Mouse (Mus musculus) liver, embryonic 13.5 days (tissue): Measurements from ENCODE around the gene Spsb3. TPM values are rescaled to one million over a fixed set of nuclear protein-coding genes. Genes with fewer than 3 reads are reported as not detected.

Experiments
- ATAC-seq: fragments of 200-750 bp; cut with Nextera tagmentation; 2 replicates; pipeline ENCODE4 v1.8.0; 2017; ENCODE audit warnings: low read depth, mild to moderate bottlenecking, moderate number of reproducible peaks, moderate library complexity
- DNase-seq: peaks from one replicate; pipeline ENCODE4 v3.0.0; 2022
- H3K27ac ChIP-seq: fragments of 300-500 bp; sonication (generic); 2 replicates; pipeline ENCODE4 v1.5.1; 2015; ENCODE audit warnings: moderate library complexity, mild to moderate bottlenecking, inconsistent platforms
- H3K27me3 ChIP-seq: fragments of 300-500 bp; sonication (generic); 2 replicates; pipeline ENCODE4 v1.6.1; 2015; ENCODE audit warnings: mild to moderate bottlenecking, inconsistent platforms
- H3K36me3 ChIP-seq: fragments of 300-500 bp; sonication (generic); 2 replicates; pipeline ENCODE4 v1.6.1; 2015; ENCODE audit warnings: mild to moderate bottlenecking, inconsistent platforms
- H3K4me1 ChIP-seq: fragments of 300-500 bp; sonication (generic); replicated peaks from 2 replicates; pipeline ENCODE4 v1.6.1; 2015; ENCODE audit warnings: inconsistent platforms
- H3K4me2 ChIP-seq: fragments of 300-500 bp; sonication (generic); 2 replicates; pipeline ENCODE4 v1.6.1; 2015; ENCODE audit warnings: inconsistent platforms, mild to moderate bottlenecking, moderate library complexity
- H3K4me3 ChIP-seq: fragments of 300-500 bp; sonication (generic); replicated peaks from 2 replicates; pipeline ENCODE4 v1.5.1; 2015; ENCODE audit warnings: mild to moderate bottlenecking, inconsistent platforms
- H3K9ac ChIP-seq: fragments of 300-500 bp; sonication (generic); 2 replicates; pipeline ENCODE4 v1.6.1; 2015; ENCODE audit warnings: mild to moderate bottlenecking, inconsistent platforms
- H3K9me3 ChIP-seq: fragments of 300-500 bp; sonication (generic); replicated peaks from 2 replicates; pipeline ENCODE4 v1.6.1; 2016; ENCODE audit warnings: inconsistent platforms
- WGBS: fragments of 180-500 bp; shearing (Covaris S2); methylation state at CpG from one replicate; pipeline ENCODE4 v1.1.7; 2015; ENCODE audit not compliant: insufficient replicate concordance; 5-methylcytosine and 5-hydroxymethylcytosine counted together
- polyA plus RNA-seq: library from polyadenylated mRNA; unstranded; fragments of >200 nt; fragmentation: Nextera tagmentation; extraction: Ambion mirVana; gene quantifications from 2 replicates; pipeline ENCODE4 v1.2.1, GENCODE M21; 2015

The Spsb3 gene
- polyA plus RNA-seq, 1 experiment from 2014 or later = 37.9 TPM

GRCm38 (mm10) chr17:24898041-24898854 lies 11.8 kb downstream of the Spsb3 start:
- 84% methylated on average over 4 of the region's 4 CpGs for WGBS
- peak overlapping the region; percentile 95 for H3K9ac ChIP-seq
- H3K9me3 ChIP-seq = no peaks in the 10 kb centered on the region
- H3K4me3 ChIP-seq = peak overlapping the region; percentile 95
- peaks cover 72% of the 10 kb centered on the region for H3K36me3 ChIP-seq
- H3K27me3 ChIP-seq = no peaks in the 10 kb centered on the region
- ATAC-seq (no peak), DNase-seq (no peak)
- H3K27ac ChIP-seq = peak overlapping the region; percentile 90
- peak overlapping the region; percentile 96 for H3K4me2 ChIP-seq
- H3K4me1 ChIP-seq = peaks cover 74% of the 10 kb centered on the region

GRCm38 (mm10) chr17:24899153-24899552 lies 12.7 kb downstream of the Spsb3 start:
- Histone ChIP-seq H3K27ac (peak overlapping the region; percentile 90), H3K4me2 (no peak overlapping the region), H3K4me3 (no peak overlapping the region), H3K9me3 (no peaks in the 10 kb centered on the region), H3K27me3 (no peaks in the 10 kb centered on the region), H3K36me3 (peaks cover 74% of the 10 kb centered on the region), H3K9ac (no peak overlapping the region), H3K4me1 (peaks cover 74% of the 10 kb centered on the region)
- no peak for ATAC-seq
- no peak for DNase-seq
- WGBS = 82% methylated on average over 5 of the region's 5 CpGs

- ATAC-seq (no peak), DNase-seq (no peak)
- Histone ChIP-seq H3K27me3 (no peaks in the 10 kb centered on the region), H3K4me3 (no peak overlapping the region), H3K9ac (no peak overlapping the region), H3K27ac (0 out of 2 replicates have a peak overlapping the region, but pooled peaks have one; percentile 90), H3K4me2 (no peak overlapping the region), H3K36me3 (peaks cover 82% of the 10 kb centered on the region), H3K4me1 (peaks cover 79% of the 10 kb centered on the region), H3K9me3 (no peaks in the 10 kb centered on the region)
- 89% methylated on average over 6 of the region's 6 CpGs for WGBS
Measured at GRCm38 (mm10) chr17:24900014-24900413, 13.6 kb downstream of the Spsb3 start.

GRCm38 (mm10) chr17:24902124-24902523 lies 15.7 kb downstream of the Spsb3 start:
- WGBS = 83% methylated on average over 5 of the region's 5 CpGs
- Histone ChIP-seq H3K36me3 (peaks cover 99% of the 10 kb centered on the region), H3K9me3 (no peaks in the 10 kb centered on the region), H3K9ac (peak overlapping the region; percentile 64), H3K4me2 (peak overlapping the region; percentile 61), H3K27me3 (no peaks in the 10 kb centered on the region), H3K4me3 (peak overlapping the region; percentile 38; the same call in 1 of the 2 replicates), H3K4me1 (peaks cover 65% of the 10 kb centered on the region), H3K27ac (peak overlapping the region; percentile 98)
- ATAC-seq (no peak; the same call in 1 of the 2 replicates), DNase-seq (no peak)

- DNase-seq (peak; percentile 86), ATAC-seq (peak; percentile 98)
- WGBS = 32% methylated on average over 9 of the region's 9 CpGs
- peaks cover 58% of the 10 kb centered on the region for H3K4me1 ChIP-seq
- H3K4me2 ChIP-seq = peak overlapping the region; percentile 61
- H3K9ac ChIP-seq = peak overlapping the region; percentile 67
- peak overlapping the region; percentile 38 for H3K4me3 ChIP-seq
- H3K27me3 ChIP-seq = no peaks in the 10 kb centered on the region
- H3K9me3 ChIP-seq = no peaks in the 10 kb centered on the region
- H3K36me3 ChIP-seq = peaks cover 99% of the 10 kb centered on the region
- H3K27ac ChIP-seq = peak overlapping the region; percentile 98
Measured at GRCm38 (mm10) chr17:24902671-24903474, 16.4 kb downstream of the Spsb3 start.

GRCm38 (mm10) chr17:24903767-24904166 lies 17.3 kb downstream of the Spsb3 start:
- H3K9ac ChIP-seq = peak overlapping the region; percentile 67
- WGBS = 86% methylated on average over 9 of the region's 9 CpGs
- no peak for ATAC-seq

GRCm38 (mm10) chr17:24907591-24907990 lies 21.1 kb downstream of the Spsb3 start:
- peak overlapping the region; percentile 43; the same call in 1 of the 2 replicates for H3K27ac ChIP-seq

More at GRCm38 (mm10) chr17:24903767-24904166, 17.3 kb downstream of the Spsb3 start:
- peaks cover 99% of the 10 kb centered on the region for H3K36me3 ChIP-seq
- H3K4me1 ChIP-seq = peaks cover 49% of the 10 kb centered on the region
- DNase-seq = no peak
- no peaks in the 10 kb centered on the region for H3K9me3 ChIP-seq
- H3K27me3 ChIP-seq = no peaks in the 10 kb centered on the region
- H3K27ac ChIP-seq = peak overlapping the region; percentile 98
- H3K4me3 ChIP-seq = no peak overlapping the region
- H3K4me2 ChIP-seq = no peak overlapping the region; the same call in 1 of the 2 replicates

GRCm38 (mm10) chr17:24913984-24914383 lies 27.5 kb downstream of the Spsb3 start:
- Histone ChIP-seq H3K27ac (no peak overlapping the region), H3K27me3 (no peaks in the 10 kb centered on the region), H3K9ac (no peak overlapping the region), H3K9me3 (no peaks in the 10 kb centered on the region), H3K4me2 (no peak overlapping the region), H3K36me3 (peaks cover 98% of the 10 kb centered on the region), H3K4me1 (no peaks in the 10 kb centered on the region), H3K4me3 (no peak overlapping the region)
- ATAC-seq (no peak), DNase-seq (no peak)

More at GRCm38 (mm10) chr17:24907591-24907990, 21.1 kb downstream of the Spsb3 start:
- peak overlapping the region; percentile 6; the same call in 1 of the 2 replicates for H3K9ac ChIP-seq
- H3K4me3 ChIP-seq = no peak overlapping the region
- H3K4me1 ChIP-seq = peaks cover 26% of the 10 kb centered on the region
- peaks cover 99% of the 10 kb centered on the region for H3K36me3 ChIP-seq
- WGBS = 95% methylated on average over 2 of the region's 2 CpGs
- H3K9me3 ChIP-seq = no peaks in the 10 kb centered on the region
- ATAC-seq = no peak
- no peaks in the 10 kb centered on the region for H3K27me3 ChIP-seq
- no peak overlapping the region for H3K4me2 ChIP-seq
- no peak for DNase-seq

- Histone ChIP-seq H3K36me3 (peaks cover 96% of the 10 kb centered on the region), H3K4me1 (no peaks in the 10 kb centered on the region), H3K27me3 (no peaks in the 10 kb centered on the region), H3K4me3 (no peak overlapping the region), H3K4me2 (no peak overlapping the region), H3K27ac (no peak overlapping the region), H3K9me3 (no peaks in the 10 kb centered on the region), H3K9ac (no peak overlapping the region)
- ATAC-seq (no peak), DNase-seq (no peak)
- 87% methylated on average over 1 of the region's 1 CpGs for WGBS
Measured at GRCm38 (mm10) chr17:24923246-24923645, 36.8 kb downstream of the Spsb3 start.

GRCm38 (mm10) chr17:24929506-24929905 lies 43.1 kb downstream of the Spsb3 start:
- ATAC-seq (no peak), DNase-seq (no peak)
- H3K36me3 ChIP-seq = peaks cover 66% of the 10 kb centered on the region
- peaks cover 24% of the 10 kb centered on the region for H3K4me1 ChIP-seq
- no peak overlapping the region for H3K9ac ChIP-seq
- H3K4me3 ChIP-seq = no peak overlapping the region
- no peaks in the 10 kb centered on the region for H3K27me3 ChIP-seq
- H3K4me2 ChIP-seq = no peak overlapping the region
- H3K9me3 ChIP-seq = no peaks in the 10 kb centered on the region
- no peak overlapping the region for H3K27ac ChIP-seq
- 87% methylated on average over 1 of the region's 1 CpGs for WGBS

- Histone ChIP-seq H3K4me1 (peaks cover 44% of the 10 kb centered on the region), H3K4me2 (no peak overlapping the region), H3K4me3 (no peak overlapping the region), H3K9me3 (no peaks in the 10 kb centered on the region), H3K9ac (no peak overlapping the region), H3K27ac (no peak overlapping the region), H3K36me3 (peaks cover 39% of the 10 kb centered on the region), H3K27me3 (no peaks in the 10 kb centered on the region)
- WGBS = 87% methylated on average over 4 of the region's 4 CpGs
- ATAC-seq (no peak), DNase-seq (no peak)
Measured at GRCm38 (mm10) chr17:24932431-24932830, 46.0 kb downstream of the Spsb3 start.
